Mouse (Mus musculus) midbrain, postnatal 0 days (tissue): ENCODE measurements around the gene Pear1. TPM values are rescaled to one million over a fixed set of nuclear protein-coding genes. Genes with fewer than 3 reads are reported as not detected.

Experiments used
- ATAC-seq: fragments of 200-750 bp; cut with Nextera tagmentation; 2 replicates; pipeline ENCODE4 v1.8.0; 2017; ENCODE audit warnings: moderate number of reproducible peaks, mild to moderate bottlenecking, moderate TSS enrichment, moderate library complexity; ENCODE audit not compliant: low FRiP score
- DNase-seq: peaks from one replicate; pipeline ENCODE4 v3.0.0-alpha.2; 2015; ENCODE audit warnings: low spot score
- H3K27ac ChIP-seq: fragments of 300-500 bp; sonication (generic); 2 replicates; pipeline ENCODE4 v1.5.1; 2014; ENCODE audit warnings: low read depth, mild to moderate bottlenecking, low read length, mixed read lengths
- H3K27me3 ChIP-seq: fragments of 300-500 bp; sonication (generic); 2 replicates; pipeline ENCODE4 v1.6.1; 2014; ENCODE audit warnings: low read length, control low read depth, mixed read lengths; ENCODE audit not compliant: insufficient read depth
- H3K36me3 ChIP-seq: fragments of 300-500 bp; sonication (generic); 2 replicates; pipeline ENCODE4 v1.6.1; 2014; ENCODE audit warnings: low read length, control low read depth, mixed read lengths; ENCODE audit not compliant: insufficient read depth
- H3K4me1 ChIP-seq: fragments of 300-500 bp; sonication (generic); 2 replicates; pipeline ENCODE4 v1.6.1; 2014; ENCODE audit warnings: mild to moderate bottlenecking, control low read depth, antibody characterized with exemption, low read length, mixed read lengths; ENCODE audit not compliant: insufficient read depth
- H3K4me2 ChIP-seq: fragments of 300-500 bp; sonication (generic); 2 replicates; pipeline ENCODE4 v1.6.1; 2014; ENCODE audit warnings: low read depth, mild to moderate bottlenecking, low read length, mixed read lengths; ENCODE audit not compliant: poor library complexity, severe bottlenecking
- H3K4me3 ChIP-seq: fragments of 300-500 bp; sonication (generic); 2 replicates; pipeline ENCODE4 v1.5.1; 2014; ENCODE audit warnings: low read depth, mild to moderate bottlenecking, low read length, moderate library complexity
- H3K9ac ChIP-seq: fragments of 300-500 bp; sonication (generic); replicated peaks from 2 replicates; pipeline ENCODE4 v1.6.1; 2014; ENCODE audit warnings: mild to moderate bottlenecking, low read length, moderate library complexity, mixed read lengths; ENCODE audit not compliant: poor library complexity, severe bottlenecking
- H3K9me3 ChIP-seq: fragments of 300-500 bp; sonication (generic); 2 replicates; pipeline ENCODE4 v1.6.1; 2016; ENCODE audit warnings: low read length, control low read depth
- CTCF ChIP-seq: IDR thresholded peaks from 2 replicates; pipeline ENCODE4 v1.5.1; 2016; ENCODE audit warnings: antibody characterized with exemption, mild to moderate bottlenecking
- WGBS: fragments of 180-500 bp; shearing (Covaris S2); extraction: QIAGEN DNeasy Blood & Tissue Kit; methylation state at CpG from one replicate; pipeline ENCODE4 v1.1.7; 2014; 5-methylcytosine and 5-hydroxymethylcytosine counted together
- polyA plus RNA-seq: library from polyadenylated mRNA; unstranded; fragments of >200 nt; fragmentation: Nextera tagmentation; extraction: Ambion mirVana; gene quantifications from 2 replicates; pipeline ENCODE4 v1.2.1, GENCODE M21; 2015
- total RNA-seq: library from RNA; depleted of rRNA; stranded (reverse); fragments of >200 nt; gene quantifications from 2 replicates; pipeline ENCODE4 v1.2.3, GENCODE M21; 2014

Gene Pear1
- total and polyA plus RNA-seq, 2 experiments from 2014 or later = 5.7 to 19.0 TPM

GRCm38 (mm10) chr3:87838622-87839021, 14.5 kb upstream of the Pear1 start:
- H3K4me2 ChIP-seq = no peak overlapping the region
- no peak overlapping the region for H3K9ac ChIP-seq
- no peaks in the 10 kb centered on the region for H3K4me1 ChIP-seq
- peak; percentile 89 for TF ChIP-seq CTCF
- DNase-seq (peak; percentile 70), ATAC-seq (no peak)
- no peaks in the 10 kb centered on the region for H3K27me3 ChIP-seq
- WGBS = 4% methylated on average over 4 of the region's 4 CpGs
- H3K36me3 ChIP-seq = no peaks in the 10 kb centered on the region
- H3K4me3 ChIP-seq = no peak overlapping the region
- no peak overlapping the region for H3K27ac ChIP-seq
- H3K9me3 ChIP-seq = no peaks in the 10 kb centered on the region

DNA sequence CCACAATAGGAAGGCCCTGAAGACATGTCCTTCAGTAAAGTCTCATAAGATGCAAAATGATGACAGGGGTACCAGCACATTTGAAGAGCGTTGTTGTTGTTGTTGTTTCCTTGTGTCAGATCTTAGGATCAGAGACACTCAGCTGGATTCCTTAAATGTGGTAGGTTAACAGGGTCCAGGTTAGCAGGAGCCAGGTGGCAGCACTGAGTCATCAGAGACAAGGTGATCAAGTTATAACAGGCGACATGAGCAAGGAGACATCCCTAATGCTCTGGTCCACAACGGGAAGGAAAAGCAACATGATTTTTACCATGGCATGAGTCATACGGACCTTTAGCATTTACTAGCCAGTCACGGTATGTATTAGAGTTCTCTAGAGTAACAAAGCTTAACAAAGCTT, 9.4 kb upstream of the Pear1 start:
- 72% methylated on average over 5 of the region's 5 CpGs for WGBS
- Histone ChIP-seq H3K4me1 (no peaks in the 10 kb centered on the region), H3K27ac (no peak overlapping the region), H3K36me3 (no peaks in the 10 kb centered on the region), H3K9ac (no peak overlapping the region), H3K4me3 (no peak overlapping the region), H3K9me3 (no peaks in the 10 kb centered on the region), H3K4me2 (no peak overlapping the region), H3K27me3 (no peaks in the 10 kb centered on the region)
- TF ChIP-seq CTCF = peak; percentile 40
- DNase-seq (no peak), ATAC-seq (no peak)

GRCm38 (mm10) chr3:87832109-87832859, 8.2 kb upstream of the Pear1 start:
- no peaks in the 10 kb centered on the region for H3K4me1 ChIP-seq
- WGBS = 82% methylated on average over 7 of the region's 7 CpGs
- no peaks in the 10 kb centered on the region for H3K36me3 ChIP-seq
- no peak overlapping the region for H3K4me2 ChIP-seq
- H3K27ac ChIP-seq = no peak overlapping the region
- H3K4me3 ChIP-seq = no peak overlapping the region
- no peak for DNase-seq
- no peaks in the 10 kb centered on the region for H3K27me3 ChIP-seq
- TF ChIP-seq CTCF = no peak
- no peak for ATAC-seq
- H3K9ac ChIP-seq = no peak overlapping the region
- H3K9me3 ChIP-seq = no peaks in the 10 kb centered on the region

GRCm38 (mm10) chr3:87829025-87829424, 4.9 kb upstream of the Pear1 start:
- no peaks in the 10 kb centered on the region for H3K9me3 ChIP-seq
- no peaks in the 10 kb centered on the region for H3K4me1 ChIP-seq
- H3K36me3 ChIP-seq = no peaks in the 10 kb centered on the region
- no peak overlapping the region for H3K9ac ChIP-seq
- DNase-seq = no peak
- no peak overlapping the region for H3K27ac ChIP-seq
- TF ChIP-seq CTCF = no peak
- ATAC-seq = no peak
- WGBS = 61% methylated on average over 10 of the region's 10 CpGs
- H3K4me2 ChIP-seq = no peak overlapping the region
- no peak overlapping the region for H3K4me3 ChIP-seq
- no peaks in the 10 kb centered on the region for H3K27me3 ChIP-seq

GRCm38 (mm10) chr3:87828435-87828834, 4.3 kb upstream of the Pear1 start:
- no peak for DNase-seq
- no peak for ATAC-seq
- 55% methylated on average over 4 of the region's 4 CpGs for WGBS
- Histone ChIP-seq H3K36me3 (no peaks in the 10 kb centered on the region), H3K4me1 (no peaks in the 10 kb centered on the region), H3K27ac (no peak overlapping the region), H3K4me2 (no peak overlapping the region), H3K9ac (no peak overlapping the region), H3K9me3 (no peaks in the 10 kb centered on the region), H3K4me3 (no peak overlapping the region), H3K27me3 (no peaks in the 10 kb centered on the region)
- TF ChIP-seq CTCF = no peak

- H3K4me2 ChIP-seq = no peak overlapping the region
- ATAC-seq (no peak), DNase-seq (no peak)
- no peaks in the 10 kb centered on the region for H3K36me3 ChIP-seq
- H3K27me3 ChIP-seq = no peaks in the 10 kb centered on the region
- WGBS = 42% methylated on average over 12 of the region's 12 CpGs
- peaks cover 7% of the 10 kb centered on the region; the same call in 1 of the 2 replicates for H3K4me1 ChIP-seq
- H3K9me3 ChIP-seq = no peaks in the 10 kb centered on the region
- H3K4me3 ChIP-seq = no peak overlapping the region
- no peak overlapping the region for H3K9ac ChIP-seq
- no peak overlapping the region for H3K27ac ChIP-seq
- no peak for TF ChIP-seq CTCF
Measured at GRCm38 (mm10) chr3:87818226-87818625, 5.9 kb downstream of the Pear1 start.
